Mouse (Mus musculus) urinary bladder, adult 2 months (tissue): ENCODE results near the gene Gm17535. TPM values are rescaled to one million over a fixed set of nuclear protein-coding genes. Genes with fewer than 3 reads are reported as not detected.
"Not testable (repeated sequence)": the region's sequence is repeated elsewhere in the genome, so short reads cannot be mapped to it uniquely, and the experiment has no call there.

ENCODE experiments used
- DNase-seq: peaks from one replicate; pipeline ENCODE4 v3.0.0; 2022; ENCODE audit warnings: low spot score
- polyA plus RNA-seq: library from polyadenylated mRNA; depleted of rRNA; stranded (reverse); fragments of >200 nt; gene quantifications from 2 replicates; pipeline ENCODE4 v1.2.3, GENCODE M21; 2012; rRNA removed

Gm17535 gene
- polyA plus RNA-seq, 1 experiment: not detected

DNA sequence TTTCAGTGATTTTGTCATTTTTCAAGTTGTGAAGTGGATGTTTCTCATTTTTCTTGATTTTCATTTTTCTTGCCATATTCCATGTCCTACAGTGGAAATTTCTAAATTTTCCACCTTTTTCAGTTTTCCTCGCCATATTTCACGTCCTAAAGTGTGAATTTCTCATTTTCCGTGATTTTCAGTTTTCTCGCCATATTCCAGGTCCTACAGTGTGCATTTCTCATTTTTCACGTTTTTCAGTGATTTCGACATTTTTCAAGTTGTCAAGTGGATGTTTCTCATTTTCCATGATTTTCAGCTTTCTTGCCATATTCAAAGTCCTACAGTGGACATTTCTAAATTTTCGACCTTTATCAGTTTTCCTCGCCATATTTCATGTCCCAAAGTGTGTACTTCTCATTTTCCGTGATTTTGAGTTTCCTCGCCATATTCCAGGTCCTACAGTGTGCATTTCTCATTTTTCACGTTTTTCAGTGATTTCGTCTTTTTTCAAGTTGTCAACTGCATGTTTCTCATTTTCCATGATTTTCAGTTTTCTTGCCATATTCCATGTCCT, 9.4 kb upstream of the Gm17535 start, which contains the start of gene Gm10717:
Gene Gm10717, plus strand, starts transcription at position 506 of the 556 bp plus-strand sequence.
- not testable (repeated sequence) for DNase-seq

DNA sequence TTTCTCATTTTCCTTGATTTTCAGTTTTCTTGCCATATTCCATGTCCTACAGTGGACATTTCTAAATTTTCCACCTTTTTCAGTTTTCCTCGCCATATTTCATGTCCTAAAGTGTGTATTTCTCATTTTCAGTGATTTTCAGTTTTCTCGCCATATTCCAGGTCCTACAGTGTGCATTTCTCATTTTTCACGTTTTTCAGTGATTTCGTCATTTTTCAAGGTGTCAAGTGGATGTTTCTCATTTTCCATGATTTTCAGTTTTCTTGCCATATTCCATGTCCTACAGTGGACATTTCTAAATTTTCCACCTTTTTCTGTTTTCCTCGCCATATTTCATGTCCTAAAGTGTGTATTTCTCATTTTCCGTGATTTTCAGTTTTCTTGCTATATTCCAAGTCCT, 8.7 kb upstream of the Gm17535 start:
- DNase-seq: not testable (repeated sequence)

DNA sequence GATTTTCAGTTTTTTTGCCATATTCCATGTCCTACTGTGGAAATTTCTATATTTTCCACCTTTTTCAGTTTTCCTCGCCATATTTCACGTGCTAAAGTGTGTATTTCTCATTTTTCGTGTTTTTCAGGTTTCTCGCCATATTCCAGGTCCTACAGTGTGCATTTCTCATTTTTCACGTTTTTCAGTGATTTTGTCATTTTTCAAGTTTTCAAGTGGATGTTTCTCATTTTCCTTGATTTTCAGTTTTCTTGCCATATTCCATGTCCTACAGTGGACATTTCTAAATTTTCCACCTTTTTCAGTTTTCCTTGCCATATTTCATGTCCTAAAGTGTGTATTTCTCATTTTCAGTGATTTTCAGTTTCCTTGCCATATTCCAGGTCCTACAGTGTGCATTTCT, 8.3 kb upstream of the Gm17535 start:
- not testable (repeated sequence) for DNase-seq

DNA sequence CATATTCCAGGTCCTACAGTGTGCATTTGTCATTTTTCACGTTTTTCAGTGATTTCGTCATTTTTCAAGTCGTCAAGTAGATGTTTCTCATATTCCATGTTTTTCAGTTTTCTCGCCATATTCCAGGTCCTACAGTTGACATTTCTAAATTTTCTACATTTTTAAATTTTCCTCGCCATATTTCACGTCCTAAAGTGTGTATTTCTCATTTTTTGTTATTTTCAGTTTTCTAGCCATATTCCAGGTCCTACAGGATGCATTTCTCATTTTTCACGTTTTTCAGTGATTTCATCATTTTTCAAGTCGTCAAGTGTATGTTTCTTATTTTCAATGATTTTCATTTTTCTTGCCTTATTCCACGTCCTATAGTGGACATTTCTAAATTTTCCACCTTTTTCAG, 7.7 kb upstream of the Gm17535 start:
- not testable (repeated sequence) for DNase-seq

DNA sequence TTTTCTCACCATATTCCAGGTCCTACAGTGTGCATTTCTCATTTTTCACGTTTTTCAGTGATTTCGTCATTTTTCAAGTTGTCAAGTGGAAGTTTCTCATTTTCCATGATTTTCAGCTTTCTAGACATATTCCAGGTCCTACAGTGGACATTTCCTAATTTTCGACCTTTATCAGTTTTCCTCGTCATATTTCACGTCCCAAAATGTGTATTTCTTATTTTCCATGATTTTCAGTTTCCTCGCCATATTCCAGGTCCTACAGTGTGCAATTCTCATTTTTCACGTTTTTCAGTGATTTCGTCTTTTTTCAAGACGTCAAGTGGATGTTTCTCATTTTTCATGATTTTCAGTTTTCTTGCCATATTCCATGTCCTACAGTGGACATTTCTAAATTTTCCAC, 7.2 kb upstream of the Gm17535 start:
- not testable (repeated sequence) for DNase-seq

DNA sequence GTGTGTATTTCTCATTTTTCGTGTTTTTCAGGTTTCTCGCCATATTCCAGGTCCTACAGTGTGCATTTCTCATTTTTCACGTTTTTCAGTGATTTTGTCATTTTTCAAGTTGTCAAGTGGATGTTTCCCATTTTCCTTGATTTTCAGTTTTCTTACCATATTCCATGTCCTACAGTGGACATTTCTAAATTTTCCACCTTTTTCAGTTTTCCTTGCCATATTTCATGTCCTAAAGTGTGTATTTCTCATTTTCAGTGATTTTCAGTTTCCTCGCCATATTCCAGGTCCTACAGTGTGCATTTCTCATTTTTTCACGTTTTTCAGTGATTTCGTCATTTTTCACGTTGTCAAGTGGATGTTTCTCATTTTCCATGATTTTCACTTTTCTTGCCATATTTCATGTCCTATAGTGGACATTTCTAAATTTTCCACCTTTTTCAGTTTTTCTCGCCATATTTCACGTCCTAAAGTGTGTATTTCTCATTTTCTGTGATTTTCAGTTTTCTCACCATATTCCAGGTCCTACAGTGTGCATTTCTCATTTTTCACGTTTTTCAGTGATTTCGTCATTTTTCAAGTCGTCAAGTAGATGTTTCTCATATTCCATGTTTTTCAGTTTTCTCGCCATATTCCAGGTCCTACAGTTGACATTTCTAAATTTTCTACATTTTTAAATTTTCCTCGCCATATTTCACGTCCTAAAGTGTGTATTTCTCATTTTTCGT, 5.0 kb upstream of the Gm17535 start:
- not testable (repeated sequence) for DNase-seq

DNA sequence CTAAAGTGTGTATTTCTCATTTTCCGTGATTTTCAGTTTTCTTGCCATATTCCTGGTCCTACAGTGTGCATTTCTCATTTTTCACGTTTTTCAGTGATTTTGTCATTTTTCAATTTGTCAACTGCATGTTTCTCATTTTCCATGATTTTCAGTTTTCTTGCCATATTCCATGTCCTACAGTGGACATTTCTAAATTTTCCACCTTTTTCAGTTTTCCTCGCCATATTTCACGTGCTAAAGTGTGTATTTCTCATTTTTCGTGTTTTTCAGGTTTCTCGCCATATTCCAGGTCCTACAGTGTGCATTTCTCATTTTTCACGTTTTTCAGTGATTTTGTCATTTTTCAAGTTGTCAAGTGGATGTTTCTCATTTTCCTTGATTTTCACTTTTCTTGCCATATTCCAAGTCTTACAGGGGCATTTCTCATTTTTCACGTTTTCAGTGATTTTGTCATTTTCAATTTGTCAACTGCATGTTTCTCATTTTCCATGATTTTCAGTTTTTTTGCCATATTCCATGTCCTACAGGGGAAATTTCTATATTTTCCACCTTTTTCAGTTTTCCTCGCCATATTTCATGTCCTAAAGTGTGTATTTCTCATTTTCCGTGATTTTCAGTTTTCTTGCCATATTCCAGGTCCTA, 3.6 kb upstream of the Gm17535 start:
- not testable (repeated sequence) for DNase-seq

DNA sequence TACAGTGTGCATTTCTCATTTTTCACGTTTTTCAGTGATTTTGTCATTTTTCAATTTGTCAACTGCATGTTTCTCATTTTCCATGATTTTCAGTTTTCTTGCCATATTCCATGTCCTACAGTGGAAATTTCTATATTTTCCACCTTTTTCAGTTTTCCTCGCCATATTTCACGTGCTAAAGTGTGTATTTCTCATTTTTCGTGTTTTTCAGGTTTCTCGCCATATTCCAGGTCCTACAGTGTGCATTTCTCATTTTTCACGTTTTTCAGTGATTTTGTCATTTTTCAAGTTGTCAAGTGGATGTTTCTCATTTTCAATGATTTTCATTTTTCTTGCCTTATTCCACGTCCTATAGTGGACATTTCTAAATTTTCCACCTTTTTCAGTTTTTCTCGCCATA, 2.2 kb downstream of the Gm17535 start, which contains the start of gene Gm10715:
Gene Gm10715, plus strand, starts transcription at position 301 of the 400 bp plus-strand sequence.
- DNase-seq: not testable (repeated sequence)

DNA sequence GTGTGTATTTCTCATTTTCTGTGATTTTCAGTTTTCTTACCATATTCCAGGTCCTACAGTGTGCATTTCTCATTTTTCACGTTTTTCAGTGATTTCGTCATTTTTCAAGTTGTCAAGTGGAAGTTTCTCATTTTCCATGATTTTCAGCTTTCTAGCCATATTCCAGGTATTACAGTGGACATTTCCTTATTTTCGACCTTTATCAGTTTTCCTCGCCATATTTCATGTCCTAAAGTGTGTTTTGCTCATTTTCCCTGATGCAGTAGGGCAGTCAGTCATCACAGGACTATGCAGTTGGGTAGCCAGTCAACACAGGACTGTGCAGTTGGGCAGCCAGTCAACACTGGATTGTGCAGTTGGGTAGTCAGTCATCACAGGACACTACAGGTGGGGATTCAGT, 3.8 kb downstream of the Gm17535 start:
- not testable (repeated sequence) for DNase-seq

Other genes starting within 250 kb of the Gm17535 start
- gene Gm10722, start 33.7 kb upstream of the Gm17535 start, polyA plus RNA-seq: not detected in 2 replicates
- not detected in 2 replicates for gene Gm11168, start 31.3 kb upstream of the Gm17535 start, polyA plus RNA-seq
- gene Gm10721, start 21.5 kb upstream of the Gm17535 start, polyA plus RNA-seq: not detected in 2 replicates
- gene Gm10720, start 18.9 kb upstream of the Gm17535 start, polyA plus RNA-seq: not detected in 2 replicates
- not detected in 2 replicates for gene Gm10719, start 17.2 kb upstream of the Gm17535 start, polyA plus RNA-seq
- gene Gm10718, start 11.1 kb upstream of the Gm17535 start, polyA plus RNA-seq: not detected in 2 replicates
- gene Gm10717, start 9.2 kb upstream of the Gm17535 start, polyA plus RNA-seq: not detected in 2 replicates
- gene Gm10715, start 2.3 kb downstream of the Gm17535 start, polyA plus RNA-seq: not detected in 2 replicates